Mouse (Mus musculus): Measurements from ENCODE around the gene Coro2a.

Coro2a gene

DNA sequence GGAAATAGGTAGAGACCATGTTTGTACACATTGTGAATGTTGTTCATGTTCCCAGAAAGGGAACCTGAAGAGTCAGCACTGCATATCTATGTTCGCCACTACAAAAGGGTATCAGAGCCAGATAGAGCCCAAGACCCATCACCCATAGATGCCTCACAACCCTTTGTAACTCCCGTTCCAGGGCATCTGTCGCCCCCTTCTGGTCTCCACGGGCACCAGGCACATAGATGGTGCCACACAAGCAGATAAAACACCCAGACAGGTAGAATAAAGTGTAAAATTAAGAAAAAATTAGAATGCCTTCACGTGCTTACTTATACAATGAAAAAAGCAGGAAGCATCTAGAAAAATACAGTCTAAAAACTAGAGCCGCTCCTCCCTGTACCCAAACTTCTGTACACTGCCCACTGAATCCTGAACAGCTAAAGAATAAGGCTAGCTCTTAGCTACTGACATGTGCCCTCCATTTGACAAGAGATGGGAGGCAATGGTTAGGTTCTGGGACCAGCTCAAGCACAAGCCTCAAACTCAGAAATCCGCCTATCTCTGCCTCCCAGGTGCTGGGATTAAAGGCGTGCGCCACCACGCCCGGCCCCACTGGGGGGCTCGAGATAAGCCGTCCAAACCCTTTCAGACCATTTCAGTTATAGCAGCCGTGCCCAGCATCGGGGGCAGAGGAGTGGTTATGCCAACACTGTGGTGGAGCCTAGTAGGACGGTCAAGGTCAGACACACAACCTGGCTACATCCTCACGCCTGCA lies 75.0 kb downstream of the Coro2a start:
- no peak for DNase-seq (ENCODE audit: low spot score)

DNA sequence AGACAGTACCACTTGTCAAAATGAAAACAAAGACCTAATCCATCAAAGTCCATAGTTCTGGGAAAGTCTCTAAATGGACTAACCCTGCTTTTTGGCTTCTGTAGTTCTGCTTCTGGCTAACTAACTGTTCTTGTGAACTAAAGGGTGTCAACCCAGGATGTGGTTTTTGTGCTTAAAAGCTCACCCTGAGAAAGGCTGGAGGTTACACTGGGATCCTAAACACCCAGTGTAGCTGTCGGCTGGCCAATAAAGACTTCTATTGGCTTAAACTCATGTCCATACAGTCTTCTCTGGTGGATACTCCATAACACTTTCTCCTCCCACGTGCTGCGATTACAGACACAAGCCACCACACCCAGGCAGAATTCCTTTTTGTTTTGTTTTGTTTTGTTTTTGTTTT lies 75.8 kb downstream of the Coro2a start:
- no peak for DNase-seq (ENCODE audit: low spot score)

DNA sequence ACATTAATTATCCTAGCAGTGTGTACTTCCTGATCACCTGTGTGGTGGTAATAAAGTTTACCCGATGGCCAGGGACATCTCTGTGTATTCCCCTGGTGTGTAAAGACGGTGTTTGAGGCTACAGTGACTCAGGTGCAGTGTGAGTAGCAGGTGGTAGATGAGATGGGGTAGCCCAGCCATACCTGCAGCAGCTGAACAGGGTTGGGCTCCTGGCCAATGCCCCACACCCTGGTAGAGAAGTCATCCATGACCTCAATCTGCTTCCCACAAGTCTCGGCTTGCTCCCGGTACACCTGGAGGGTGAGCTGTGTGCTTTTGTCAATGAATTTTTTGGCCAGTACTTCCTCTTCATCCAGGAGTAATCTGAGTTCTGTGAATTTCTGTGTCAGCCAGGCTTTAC lies 78.7 kb downstream of the Coro2a start:
- DNase-seq (ENCODE audit: low spot score), result no peak

DNA sequence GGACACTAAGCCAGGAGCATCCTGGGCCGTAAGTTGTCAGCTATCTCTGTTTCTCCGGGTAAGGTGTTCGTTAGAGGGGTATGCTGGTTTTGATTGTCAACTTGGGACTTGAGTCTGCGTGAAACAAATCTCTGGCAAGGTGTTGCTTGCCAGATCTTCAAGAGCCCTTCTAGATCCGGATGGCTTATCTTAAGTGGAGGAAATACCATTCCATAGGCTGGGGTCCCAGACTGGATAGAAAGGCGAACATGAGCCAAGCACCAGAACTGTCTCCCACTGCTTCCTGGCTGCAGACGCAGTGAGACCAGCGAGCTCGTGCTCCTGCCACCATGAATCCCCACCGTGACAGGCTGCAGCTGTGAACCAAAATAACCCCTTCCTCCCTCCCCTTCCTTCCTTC lies 80.5 kb downstream of the Coro2a start:
- no peak for DNase-seq (ENCODE audit: low spot score)

DNA sequence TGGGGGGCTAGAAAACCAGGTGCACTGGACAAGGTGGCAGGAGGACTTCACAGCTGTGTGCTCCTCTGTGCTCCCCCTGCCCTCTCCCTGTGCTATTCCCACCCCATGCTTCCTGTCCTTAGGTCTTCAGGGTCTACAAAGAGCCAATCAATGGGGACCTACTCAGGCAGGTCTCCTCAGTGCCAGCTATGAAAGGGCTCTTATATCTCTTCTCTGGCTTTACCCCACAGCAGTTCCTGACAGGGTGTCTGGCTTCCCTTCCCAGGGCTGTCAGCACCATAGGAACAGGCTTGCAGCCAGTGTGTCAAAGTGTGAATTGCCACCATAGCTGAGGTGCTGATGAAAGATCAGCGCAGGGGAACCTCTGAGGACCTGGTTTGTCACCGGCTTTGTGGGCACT lies 81.5 kb downstream of the Coro2a start:
- DNase-seq (ENCODE audit: low spot score), result no peak

DNA sequence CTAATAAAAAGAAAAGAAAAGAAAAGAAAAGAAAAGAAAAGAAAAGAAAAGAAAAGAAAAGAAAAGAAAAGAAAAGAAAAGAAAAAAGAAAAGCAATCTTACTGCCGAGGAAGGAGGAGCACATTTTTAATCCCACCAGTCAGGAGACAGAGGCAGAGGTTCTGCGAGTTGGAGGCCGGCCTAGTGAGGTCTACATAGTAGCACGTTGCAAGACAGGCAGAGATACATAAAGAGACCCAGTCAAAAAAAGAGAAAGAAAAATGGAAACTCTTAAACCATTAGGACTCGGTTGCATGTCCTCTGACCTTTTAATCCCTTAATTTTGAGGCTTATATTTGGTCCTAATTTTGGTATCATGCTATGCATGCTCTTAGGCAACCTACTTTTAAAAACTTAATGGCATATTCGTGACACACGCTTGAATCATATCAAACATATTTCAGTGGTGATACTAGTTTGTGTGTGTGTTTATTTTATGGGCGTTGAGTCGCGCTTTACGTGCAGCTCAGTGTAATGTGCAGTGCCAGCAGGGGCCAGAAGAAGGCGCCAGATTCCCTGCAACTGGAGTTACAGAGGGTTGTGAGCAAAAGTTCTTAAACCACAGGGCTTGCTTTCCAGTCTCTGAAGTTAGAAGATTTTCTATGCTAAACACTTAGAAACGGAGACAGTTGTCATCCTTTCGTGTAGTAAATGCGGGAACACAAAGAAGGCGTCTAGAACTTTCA lies 94.1 kb downstream of the Coro2a start:
- peak; percentile 49 for DNase-seq (ENCODE audit: low spot score)

DNA sequence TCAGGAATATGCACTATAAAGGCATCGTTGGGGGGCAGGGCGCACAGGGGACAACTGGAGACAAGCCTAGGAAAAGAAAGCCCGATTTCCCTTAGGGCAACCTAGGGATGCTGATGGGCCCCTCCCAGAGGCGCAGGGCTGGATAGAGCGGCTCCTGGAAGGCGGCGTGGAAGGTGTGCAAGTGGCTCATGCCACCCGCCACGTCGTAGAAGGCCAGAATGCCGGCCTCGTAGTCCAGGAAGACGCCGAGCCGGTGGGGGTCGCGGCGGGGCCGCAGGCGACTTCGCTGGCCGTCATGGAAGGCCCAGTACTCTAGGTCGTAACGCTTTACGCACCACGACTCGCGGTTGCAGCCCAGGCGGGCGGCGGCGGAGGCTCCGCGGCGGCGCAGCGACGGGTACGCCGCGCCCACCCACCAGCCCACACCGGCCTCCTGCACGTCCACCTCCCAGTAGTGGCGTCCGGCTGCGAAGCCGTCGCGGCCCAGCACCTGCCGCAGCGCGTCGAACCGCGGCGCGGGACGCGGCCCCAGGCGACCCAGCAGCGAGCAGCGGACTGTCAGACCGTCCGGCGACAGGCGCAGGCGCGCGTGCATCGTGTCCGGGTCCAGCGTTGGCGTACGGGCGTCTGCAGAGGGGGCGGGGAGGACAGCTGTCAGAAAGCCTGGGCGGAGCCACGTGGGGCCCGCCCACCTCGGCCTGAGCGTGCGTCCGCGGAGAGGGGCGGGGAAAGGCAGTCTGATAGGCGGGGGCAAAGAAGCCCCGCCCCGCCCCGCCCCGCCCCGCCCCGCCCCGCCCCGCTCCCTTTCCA lies 95.0 kb downstream of the Coro2a start:
- DNase-seq (ENCODE audit: low spot score), result peak; percentile 90

DNA sequence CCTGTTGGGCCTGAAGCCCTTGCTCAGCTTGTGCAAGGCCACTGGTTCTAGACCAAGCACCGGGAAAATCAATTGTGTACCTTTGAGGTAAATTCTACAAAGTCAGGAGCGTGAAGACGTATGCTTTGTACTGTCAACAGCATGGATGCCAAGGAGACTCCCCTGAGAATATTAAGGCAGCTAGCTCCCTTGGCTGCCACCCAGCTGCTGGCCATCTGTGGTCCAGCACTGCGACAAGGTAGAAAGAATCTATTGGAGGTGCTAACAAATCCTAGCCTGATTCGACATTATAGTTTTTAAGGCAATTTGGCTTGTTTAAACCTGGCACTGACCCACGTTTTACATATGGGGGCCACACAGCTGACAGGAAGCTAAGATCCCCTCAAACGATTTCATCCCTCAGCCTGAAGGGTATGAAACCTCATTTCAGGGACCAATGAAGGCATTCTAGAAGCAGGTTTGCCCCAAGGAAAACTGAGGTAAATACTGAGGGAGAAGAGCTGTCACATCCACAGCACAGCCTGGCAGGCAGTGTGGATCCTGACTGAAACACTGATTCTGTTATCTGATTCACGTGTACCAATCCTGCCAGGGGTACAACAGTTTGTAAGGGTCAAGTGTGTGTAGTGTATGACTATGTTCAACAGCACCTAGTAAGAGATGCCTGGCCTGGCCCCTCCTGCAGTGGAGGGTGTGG lies 96.5 kb downstream of the Coro2a start:
- DNase-seq (ENCODE audit: low spot score), result no peak

DNA sequence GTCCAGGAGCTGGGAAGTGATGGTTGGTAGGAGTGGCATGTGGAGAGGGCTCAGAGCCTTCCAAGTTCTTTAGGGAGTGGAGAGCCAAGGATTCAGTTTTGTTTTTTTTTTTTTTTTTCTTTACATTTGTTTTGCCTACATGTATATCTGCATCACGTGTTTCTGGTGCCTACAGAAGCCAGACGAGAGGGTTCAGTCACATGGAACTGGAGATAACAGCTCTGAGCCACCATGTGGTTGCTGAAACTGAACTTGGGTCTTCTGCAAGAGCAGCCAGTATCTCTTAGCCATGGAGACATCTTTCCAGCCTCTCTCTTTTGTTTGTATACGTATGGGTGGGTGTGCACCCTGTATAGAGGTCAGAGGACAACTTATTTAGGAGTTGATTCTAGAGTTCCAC lies 98.1 kb downstream of the Coro2a start:
- no peak for DNase-seq (ENCODE audit: low spot score)

DNA sequence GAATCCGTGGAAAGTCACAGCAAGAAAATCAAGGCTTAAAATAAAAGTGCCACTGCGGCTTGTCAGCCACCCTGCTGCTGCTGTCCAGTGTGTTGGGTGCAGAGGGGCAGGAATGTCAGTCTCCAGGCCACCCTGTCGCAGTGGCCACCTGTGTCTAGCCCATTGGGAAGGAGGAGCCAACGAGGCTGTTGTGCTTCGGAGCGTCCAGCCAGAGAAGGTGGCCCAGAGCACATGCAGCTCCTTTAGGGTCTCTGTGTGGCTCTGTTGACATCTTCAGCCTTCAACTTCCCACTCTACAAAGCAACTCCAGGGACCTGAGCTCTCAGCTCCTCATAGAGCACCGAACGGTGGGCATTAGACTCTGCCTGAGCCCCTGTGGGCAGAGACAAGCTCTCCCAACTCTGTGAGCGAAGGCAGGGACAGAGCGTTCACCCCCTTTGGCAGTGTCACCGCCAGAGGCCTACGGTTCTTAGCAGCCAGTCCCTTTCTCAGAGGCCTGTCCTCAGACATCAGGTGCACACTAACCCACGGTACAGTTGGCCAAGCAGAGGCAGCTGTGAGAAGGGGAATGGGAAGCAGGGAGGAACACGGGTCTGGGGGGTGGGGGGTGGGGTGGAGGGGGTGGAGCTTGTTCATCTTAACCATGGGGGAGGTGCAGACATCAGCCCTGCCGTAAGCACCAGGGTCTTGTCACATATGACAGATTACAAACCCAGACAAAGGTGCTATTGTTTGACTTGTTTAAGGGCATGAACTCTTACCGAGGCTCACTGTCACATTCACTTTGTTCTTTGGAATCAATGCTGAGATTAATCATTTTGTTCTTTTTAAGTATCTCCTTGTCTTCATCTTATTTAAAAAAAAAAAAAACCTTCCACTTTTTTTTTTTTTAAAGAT lies 99.1 kb downstream of the Coro2a start:
- DNase-seq (ENCODE audit: low spot score), result no peak

DNA sequence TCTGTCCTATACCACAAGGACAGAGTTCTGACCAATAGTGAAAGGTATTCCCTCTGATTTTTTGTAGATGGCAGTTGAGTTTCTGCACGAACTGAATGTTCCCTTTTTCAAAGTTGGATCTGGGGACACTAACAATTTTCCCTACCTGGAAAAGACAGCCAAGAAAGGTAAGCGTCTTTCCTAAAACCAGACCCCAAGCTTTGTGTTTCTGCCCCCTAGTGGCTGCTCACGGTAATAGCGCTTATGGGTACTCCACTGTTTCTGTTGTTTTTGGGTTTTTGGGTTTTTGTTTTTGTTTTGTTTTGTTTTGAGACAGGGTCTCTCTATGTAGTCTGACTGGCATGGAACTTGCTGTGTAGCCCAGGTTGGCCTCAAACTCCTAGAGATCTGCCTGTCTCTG lies 103.0 kb downstream of the Coro2a start:
- DNase-seq (ENCODE audit: low spot score), result no peak

DNA sequence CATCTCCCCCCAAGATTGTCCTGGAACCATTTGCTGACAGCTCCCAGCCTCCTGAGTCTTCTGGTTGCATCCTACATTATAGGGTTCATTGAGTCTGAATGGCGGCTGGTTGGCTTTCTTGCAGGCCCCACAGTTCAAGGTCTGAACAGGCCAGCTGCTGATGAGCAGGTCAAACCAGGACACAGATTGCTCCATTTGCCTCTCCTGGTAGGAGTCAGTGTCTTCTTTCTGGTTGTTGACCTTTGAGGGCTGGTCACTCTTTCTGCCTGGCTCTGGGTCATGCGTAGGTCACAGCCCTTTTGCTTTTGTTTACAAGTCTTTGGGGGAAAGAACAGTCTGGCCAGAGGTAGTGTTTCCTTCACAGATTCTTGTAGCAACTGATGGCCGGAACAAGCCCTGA lies 103.5 kb downstream of the Coro2a start:
- DNase-seq (ENCODE audit: low spot score), result no peak

DNA sequence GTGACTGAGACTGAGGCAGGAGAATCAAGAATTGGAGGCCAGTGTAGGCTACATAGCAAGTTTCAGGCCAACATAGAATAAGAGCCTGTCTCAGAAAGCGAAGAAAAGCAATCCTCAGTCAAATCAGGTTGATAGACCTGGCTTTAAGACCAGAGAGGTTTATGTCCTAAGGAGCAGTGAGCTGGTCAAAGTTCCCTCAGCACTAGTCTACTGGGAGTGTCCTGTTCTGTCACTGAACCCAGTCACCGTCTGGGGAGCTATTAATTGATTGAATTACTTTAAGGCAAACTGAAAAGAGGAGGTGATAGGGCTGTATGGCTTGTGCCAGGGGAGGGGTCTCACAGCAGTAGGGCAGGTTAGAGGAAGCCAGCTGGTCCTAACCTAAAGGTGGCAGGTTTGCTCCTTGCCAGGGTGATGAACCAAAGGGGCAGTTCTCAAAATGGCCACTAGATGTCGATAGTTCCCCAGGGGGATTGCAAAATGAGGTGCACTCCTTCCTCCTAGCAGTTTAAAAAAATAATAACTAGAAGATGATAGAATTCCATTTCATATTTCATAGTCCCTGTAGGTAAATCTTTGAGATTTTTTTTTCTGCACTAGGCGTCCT lies 104.6 kb downstream of the Coro2a start:
- no peak for DNase-seq (ENCODE audit: low spot score)

DNA sequence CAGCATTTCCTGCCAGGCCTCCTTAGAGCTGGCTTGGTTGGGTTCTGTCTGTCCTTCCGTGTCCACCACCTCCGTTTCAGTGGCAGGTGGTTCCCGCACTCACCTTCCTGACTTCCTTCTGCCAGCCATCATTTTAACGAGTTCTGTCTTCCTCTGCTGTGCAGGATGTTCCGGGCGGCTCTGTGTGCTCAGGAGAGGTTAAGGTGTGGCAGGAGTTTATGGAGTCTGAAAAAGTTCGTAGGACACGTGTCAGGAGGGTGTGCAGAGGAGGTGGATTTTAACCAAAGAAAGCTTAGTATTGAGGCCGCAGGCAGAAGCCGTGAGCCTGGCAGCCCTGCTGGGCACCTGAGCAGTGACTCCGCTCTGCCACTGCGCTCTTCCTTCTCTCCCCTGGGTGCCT lies 106.5 kb downstream of the Coro2a start:
- DNase-seq (ENCODE audit: low spot score), result no peak

DNA sequence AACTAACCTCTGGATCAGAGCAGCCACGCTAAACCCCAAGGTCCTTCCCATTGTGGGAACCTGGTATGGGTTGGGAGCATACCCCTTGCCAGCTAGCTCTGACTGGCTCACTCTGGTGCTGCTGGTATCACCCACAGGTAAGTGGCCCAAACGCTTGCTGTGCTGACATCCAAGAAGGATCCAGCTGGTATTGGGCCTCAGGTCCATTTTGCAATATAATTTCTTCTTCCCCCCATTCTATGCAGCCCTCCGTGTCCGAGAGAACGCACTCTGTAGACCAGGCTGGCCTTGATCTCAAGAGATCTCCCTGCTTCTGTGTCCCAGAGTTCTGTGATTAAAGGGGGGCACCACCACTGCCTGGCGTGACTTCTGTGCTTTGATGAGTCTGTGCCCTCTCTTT lies 108.9 kb downstream of the Coro2a start:
- no peak for DNase-seq (ENCODE audit: low spot score)

DNA sequence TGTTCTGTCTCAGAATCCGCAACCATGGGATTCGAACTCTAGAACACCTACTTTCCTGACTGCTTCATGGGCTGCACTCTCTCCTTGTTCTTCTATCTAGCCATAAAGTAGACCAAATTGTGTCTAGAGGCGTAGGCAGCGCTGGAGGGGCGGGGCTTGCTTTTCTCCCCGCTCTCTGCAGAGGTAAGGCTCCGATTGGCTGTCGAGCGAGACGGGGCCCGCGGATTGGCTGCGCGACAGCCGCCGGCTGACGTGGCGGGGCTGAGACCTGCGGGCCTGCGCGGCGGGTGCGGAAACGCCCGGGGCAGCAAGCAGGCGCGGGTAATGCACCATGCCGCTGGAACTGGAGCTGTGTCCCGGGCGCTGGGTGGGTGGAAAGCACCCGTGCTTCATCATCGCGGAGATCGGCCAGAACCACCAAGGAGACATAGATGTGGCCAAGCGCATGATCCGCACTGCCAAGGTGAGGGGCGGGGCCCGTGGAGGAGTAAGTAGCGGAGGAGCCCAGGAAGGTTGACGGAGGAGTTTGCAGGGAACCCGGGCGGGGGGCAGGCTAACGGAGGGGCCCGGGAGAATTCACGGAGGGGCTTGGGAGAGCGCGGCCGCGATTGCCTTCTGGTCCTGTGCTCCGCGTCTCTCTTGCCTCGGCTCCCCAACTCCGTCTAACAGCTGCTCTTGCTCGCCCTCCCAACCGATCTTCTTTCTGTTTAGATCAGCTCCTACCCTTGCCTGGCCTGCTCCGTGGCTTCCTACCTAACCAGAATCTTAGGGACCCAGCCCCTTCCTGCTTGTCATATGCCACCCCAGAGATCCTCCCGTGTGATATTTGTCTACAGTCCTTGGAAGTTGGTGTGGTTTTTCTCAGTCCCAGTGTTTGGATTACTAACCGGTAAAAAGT lies 112.7 kb downstream of the Coro2a start, which contains the start of gene Nans:
TSS of gene Nans (plus strand) at position 221 of the 898 bp plus-strand sequence.
- DNase-seq (ENCODE audit: low spot score), result peak; percentile 87

DNA sequence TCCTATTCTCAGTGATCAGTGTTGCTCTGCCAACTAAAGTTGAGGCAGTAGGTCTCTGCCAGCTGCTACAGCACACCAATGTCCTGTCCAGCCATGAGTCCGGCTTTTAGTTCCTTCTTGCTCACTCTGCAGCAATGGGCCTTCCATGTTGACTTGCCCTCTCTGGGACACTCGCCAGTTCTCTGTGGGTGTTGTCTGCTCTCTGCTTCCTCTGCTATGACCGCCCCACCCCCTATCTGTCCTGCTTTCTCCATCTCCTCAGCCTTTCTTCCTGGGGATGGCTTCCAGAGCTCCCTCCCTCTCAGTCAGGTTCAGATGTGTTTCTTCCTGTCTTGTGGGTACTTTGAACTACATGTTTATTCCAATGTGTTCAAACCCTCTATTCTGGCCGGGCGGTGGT lies 114.7 kb downstream of the Coro2a start:
- DNase-seq (ENCODE audit: low spot score), result no peak
